Mouse (Mus musculus): ENCODE data around the gene Ces1c. TPM values are rescaled to one million over a fixed set of nuclear protein-coding genes. Genes with fewer than 3 reads are reported as not detected.

Gene Ces1c
- polyA plus RNA-seq, 1 experiment from 2014 or later, result 1.2 TPM

GRCm38 (mm10) chr8:93095376-93095775, 35.7 kb downstream of the Ces1c start:
- Histone ChIP-seq H3K36me3 (no peaks in the 10 kb centered on the region), H3K27ac (no peak overlapping the region), H3K9me3 (no peaks in the 10 kb centered on the region), H3K27me3 (replicated peaks) (no peaks in the 10 kb centered on the region), H3K4me1 (replicated peaks) (no peaks in the 10 kb centered on the region), H3K4me3 (replicated peaks) (no peak overlapping the region), H3K9ac (no peak overlapping the region), H3K4me2 (replicated peaks) (no peak overlapping the region)
- no peak for ATAC-seq

- no peak overlapping the region for H3K9ac ChIP-seq
- no peak for ATAC-seq
- no peak overlapping the region for H3K4me2 ChIP-seq (replicated peaks)
- H3K4me1 ChIP-seq (replicated peaks), result no peaks in the 10 kb centered on the region
- no peaks in the 10 kb centered on the region for H3K27me3 ChIP-seq (replicated peaks)
- no peaks in the 10 kb centered on the region for H3K36me3 ChIP-seq
- no peaks in the 10 kb centered on the region for H3K9me3 ChIP-seq
- 53% methylated on average over 1 of the region's 1 CpGs for WGBS
- no peak overlapping the region for H3K27ac ChIP-seq
- H3K4me3 ChIP-seq (replicated peaks), result no peak overlapping the region
Observed at GRCm38 (mm10) chr8:93091324-93091723, 39.8 kb downstream of the Ces1c start.

- WGBS, result 6% methylated on average over 2 of the region's 2 CpGs
Observed at GRCm38 (mm10) chr8:93088686-93089122, 42.4 kb downstream of the Ces1c start.

GRCm38 (mm10) chr8:93088193-93088592, 42.9 kb downstream of the Ces1c start:
- Histone ChIP-seq H3K9ac (no peak overlapping the region), H3K4me2 (replicated peaks) (peak overlapping the region; percentile 25), H3K4me1 (replicated peaks) (no peaks in the 10 kb centered on the region), H3K4me3 (replicated peaks) (no peak overlapping the region), H3K9me3 (no peaks in the 10 kb centered on the region), H3K27me3 (replicated peaks) (no peaks in the 10 kb centered on the region), H3K36me3 (no peaks in the 10 kb centered on the region), H3K27ac (no peak overlapping the region)
- no peak for ATAC-seq
- WGBS, result 20% methylated on average over 7 of the region's 7 CpGs

More at GRCm38 (mm10) chr8:93088686-93089122, 42.4 kb downstream of the Ces1c start:
- H3K9ac ChIP-seq, result no peak overlapping the region
- no peak overlapping the region for H3K4me3 ChIP-seq (replicated peaks)
- no peaks in the 10 kb centered on the region for H3K36me3 ChIP-seq
- no peak overlapping the region; the same call in 1 of the 2 replicates for H3K4me2 ChIP-seq (replicated peaks)
- no peaks in the 10 kb centered on the region for H3K9me3 ChIP-seq
- H3K27ac ChIP-seq, result no peak overlapping the region
- no peaks in the 10 kb centered on the region for H3K4me1 ChIP-seq (replicated peaks)
- no peaks in the 10 kb centered on the region for H3K27me3 ChIP-seq (replicated peaks)
- ATAC-seq, result peak; percentile 67; the same call in 1 of the 2 replicates

- H3K4me2 ChIP-seq (replicated peaks), result no peak within 1 kb of the TSS
- no peak within 1 kb of the TSS for H3K27ac ChIP-seq
- 0 out of 2 replicates have a peak, but pooled peaks have one; percentile 25 for ATAC-seq
- H3K9me3 ChIP-seq, result no peaks in the 10 kb centered on the region
- no peak within 1 kb of the TSS for H3K9ac ChIP-seq
- no peaks in the 10 kb centered on the region for H3K4me1 ChIP-seq (replicated peaks)
- H3K4me3 ChIP-seq (replicated peaks), result no peak within 1 kb of the TSS
- 56% methylated on average over 2 of the region's 2 CpGs for WGBS
- H3K27me3 ChIP-seq (replicated peaks), result no peaks in the 10 kb centered on the region
- no peaks in the 10 kb centered on the region for H3K36me3 ChIP-seq
Observed at GRCm38 (mm10) chr8:93079887-93080286, 51.2 kb downstream of the Ces1c start, which contains the start of gene Ces1b. Gene Ces1b (minus strand): TSS chr8:93080017.

- H3K9me3 ChIP-seq, result no peaks in the 10 kb centered on the region
- no peak overlapping the region for H3K27ac ChIP-seq
- H3K9ac ChIP-seq, result no peak overlapping the region
- no peak for ATAC-seq
- no peaks in the 10 kb centered on the region for H3K4me1 ChIP-seq (replicated peaks)
- H3K36me3 ChIP-seq, result no peaks in the 10 kb centered on the region
- H3K27me3 ChIP-seq (replicated peaks), result no peaks in the 10 kb centered on the region
- no peak overlapping the region for H3K4me2 ChIP-seq (replicated peaks)
- WGBS, result 90% methylated on average over 4 of the region's 4 CpGs
- no peak overlapping the region for H3K4me3 ChIP-seq (replicated peaks)
Observed at GRCm38 (mm10) chr8:93075251-93075650, 55.8 kb downstream of the Ces1c start.

GRCm38 (mm10) chr8:93063416-93064117, 67.5 kb downstream of the Ces1c start:
- Histone ChIP-seq H3K9ac (no peak overlapping the region), H3K4me3 (replicated peaks) (no peak overlapping the region), H3K27ac (no peak overlapping the region), H3K4me2 (replicated peaks) (no peak overlapping the region), H3K36me3 (no peaks in the 10 kb centered on the region), H3K27me3 (replicated peaks) (no peaks in the 10 kb centered on the region), H3K9me3 (no peaks in the 10 kb centered on the region), H3K4me1 (replicated peaks) (no peaks in the 10 kb centered on the region)
- 56% methylated on average over 3 of the region's 3 CpGs for WGBS
- no peak for ATAC-seq

- Histone ChIP-seq H3K9me3 (no peaks in the 10 kb centered on the region), H3K4me3 (replicated peaks) (no peak overlapping the region), H3K4me2 (replicated peaks) (no peak overlapping the region), H3K4me1 (replicated peaks) (no peaks in the 10 kb centered on the region), H3K36me3 (no peaks in the 10 kb centered on the region), H3K9ac (no peak overlapping the region), H3K27ac (no peak overlapping the region), H3K27me3 (replicated peaks) (no peaks in the 10 kb centered on the region)
- WGBS, result 10% methylated on average over 2 of the region's 2 CpGs
- no peak for ATAC-seq
Observed at GRCm38 (mm10) chr8:93059185-93059584, 71.9 kb downstream of the Ces1c start.

- H3K4me1 ChIP-seq (replicated peaks), result no peaks in the 10 kb centered on the region
- H3K9ac ChIP-seq, result no peak overlapping the region
- H3K9me3 ChIP-seq, result no peaks in the 10 kb centered on the region
- H3K27ac ChIP-seq, result no peak overlapping the region
- H3K4me2 ChIP-seq (replicated peaks), result no peak overlapping the region
- H3K36me3 ChIP-seq, result no peaks in the 10 kb centered on the region
- ATAC-seq, result no peak; the same call in 1 of the 2 replicates
- 40% methylated on average over 2 of the region's 2 CpGs for WGBS
- H3K4me3 ChIP-seq (replicated peaks), result no peak overlapping the region
- H3K27me3 ChIP-seq (replicated peaks), result no peaks in the 10 kb centered on the region
Observed at GRCm38 (mm10) chr8:93055238-93055637, 75.8 kb downstream of the Ces1c start.

Other genes starting within 250 kb of the Ces1c start
- gene Capns2, start 229.9 kb downstream of the Ces1c start, polyA plus RNA-seq (2015; fragmentation: Nextera tagmentation; extraction: Ambion mirVana), result not detected in 2 replicates
- gene Slc6a2, start 171.2 kb downstream of the Ces1c start, polyA plus RNA-seq (2015; fragmentation: Nextera tagmentation; extraction: Ambion mirVana), result 0.71 and 1.3 TPM in 2 replicates
- gene Ces1a, start 83.1 kb downstream of the Ces1c start, polyA plus RNA-seq (2015; fragmentation: Nextera tagmentation; extraction: Ambion mirVana), result not detected in 2 replicates
- 0.14 and 0.16 TPM in 2 replicates for gene Ces1b, start 51.3 kb downstream of the Ces1c start, polyA plus RNA-seq (2015; fragmentation: Nextera tagmentation; extraction: Ambion mirVana)
- 1.5 TPM in 2 replicates for gene Ces1d, start 66.6 kb upstream of the Ces1c start, polyA plus RNA-seq (2015; fragmentation: Nextera tagmentation; extraction: Ambion mirVana)
- gene Ces1e, start 98.3 kb upstream of the Ces1c start, polyA plus RNA-seq (2015; fragmentation: Nextera tagmentation; extraction: Ambion mirVana), result 1.7 and 2.8 TPM in 2 replicates
- 0.11 and 0.14 TPM in 2 replicates for gene Ces1f, start 148.5 kb upstream of the Ces1c start, polyA plus RNA-seq (2015; fragmentation: Nextera tagmentation; extraction: Ambion mirVana)
- gene Ces1g, start 206.0 kb upstream of the Ces1c start, polyA plus RNA-seq (2015; fragmentation: Nextera tagmentation; extraction: Ambion mirVana), result 0.08 and 0.15 TPM in 2 replicates
- gene Ces1h, start 248.4 kb upstream of the Ces1c start, polyA plus RNA-seq (2015; fragmentation: Nextera tagmentation; extraction: Ambion mirVana), result not detected in 2 replicates